In the genomic region with DNA sequence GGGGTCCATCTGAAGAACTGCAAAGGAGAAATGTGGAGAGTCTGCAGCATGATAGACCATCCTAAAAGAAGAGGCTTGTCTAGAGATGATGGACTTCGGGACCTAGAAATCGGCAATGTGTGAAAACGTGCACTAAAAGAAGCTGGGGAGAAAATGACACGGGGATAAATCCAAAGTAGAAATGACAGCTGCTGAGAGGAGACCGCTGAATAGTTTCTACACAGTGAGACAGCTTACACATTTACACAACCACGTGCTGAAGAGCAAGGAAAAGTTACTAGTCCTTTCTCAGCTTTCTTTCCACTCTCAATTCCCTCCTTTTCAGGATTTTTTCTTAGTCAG, we compare ENCODE assay signal across 8 mouse cellular contexts. TPM values are rescaled to one million over a fixed set of nuclear protein-coding genes. Genes with fewer than 3 reads are reported as not detected.
DNase-seq lines count a peak whose midpoint lies in the region; ATAC-seq and TF ChIP-seq lines count a peak whose summit lies in the region.

No protein-coding gene starts in this region.

- WGBS in kidney, adult 2 months: 4% methylated on average over 6 of the region's 6 CpGs
- WGBS in hindbrain, embryonic 15.5 days: 5% methylated on average over 6 of the region's 6 CpGs
- 5% methylated on average over 6 of the region's 6 CpGs for WGBS in midbrain, embryonic 14.5 days

- DNase-seq in kidney, adult 2 months: no peak
- DNase-seq in kidney, adult 8-10 months: no peak
- no peak for DNase-seq in midbrain, embryonic 14.5 days
- no peak for DNase-seq in left cerebral cortex, adult 18-20 months (ENCODE audit: low spot score in 2 of 2)
- no peak for DNase-seq in cerebellum, postnatal 14 days
- no peak for DNase-seq in adrenal gland, postnatal 4 days (ENCODE audit: low spot score in 2 of 2)

- H3K27ac ChIP-seq in kidney, adult 2 months (ENCODE audit: insufficient read depth, low read depth, low read length): peak overlapping the region; percentile 45
- H3K27ac ChIP-seq in brown adipose tissue, adult 24 weeks (replicated peaks; ENCODE audit: low read depth, low read length): no peak overlapping the region
- H3K27ac ChIP-seq in hindbrain, embryonic 15.5 days (replicated peaks): no peak overlapping the region
- H3K27ac ChIP-seq in midbrain, embryonic 14.5 days (replicated peaks; ENCODE audit: low read depth, low read length): no peak overlapping the region

- H3K9me3 ChIP-seq in hindbrain, embryonic 15.5 days: no peaks in the 10 kb centered on the region
- no peaks in the 10 kb centered on the region for H3K9me3 ChIP-seq in midbrain, embryonic 14.5 days (ENCODE audit: control insufficient read depth, low read length)

- H3K4me2 ChIP-seq in hindbrain, embryonic 15.5 days: peak overlapping the region; percentile 98
- H3K4me2 ChIP-seq in midbrain, embryonic 14.5 days (ENCODE audit: low read length): peak overlapping the region; percentile 100

- H3K36me3 ChIP-seq in kidney, adult 2 months (ENCODE audit: control insufficient read depth, insufficient read depth, low read length): no peaks in the 10 kb centered on the region
- no peaks in the 10 kb centered on the region for H3K36me3 ChIP-seq in hindbrain, embryonic 15.5 days
- no peaks in the 10 kb centered on the region for H3K36me3 ChIP-seq in midbrain, embryonic 14.5 days (ENCODE audit: control insufficient read depth, insufficient read depth, low read length)

- no peak for ATAC-seq in hindbrain, embryonic 15.5 days (ENCODE audit: low FRiP score, low read depth)
- no peak for ATAC-seq in midbrain, embryonic 14.5 days (ENCODE audit: low FRiP score, low TSS enrichment)

- peak overlapping the region; percentile 69 for H3K4me3 ChIP-seq in kidney, adult 2 months (ENCODE audit: insufficient read depth, low read depth, low read length)
- peak overlapping the region; percentile 89 for H3K4me3 ChIP-seq in brown adipose tissue, adult 24 weeks (ENCODE audit: insufficient read depth, low read depth, low read length)
- peak overlapping the region; percentile 67 for H3K4me3 ChIP-seq in hindbrain, embryonic 15.5 days
- H3K4me3 ChIP-seq in midbrain, embryonic 14.5 days (replicated peaks; ENCODE audit: low read depth, low read length): peak overlapping the region; percentile 62

- H3K27me3 ChIP-seq in kidney, adult 2 months (replicated peaks; ENCODE audit: control insufficient read depth, insufficient read depth, low read length): no peaks in the 10 kb centered on the region
- 0 out of 2 replicates have a peak, but pooled peaks cover 3% of the 10 kb centered on the region for H3K27me3 ChIP-seq in hindbrain, embryonic 15.5 days
- no peaks in the 10 kb centered on the region for H3K27me3 ChIP-seq in midbrain, embryonic 14.5 days (ENCODE audit: control insufficient read depth, insufficient read depth, low read length)

- H3K9ac ChIP-seq in hindbrain, embryonic 15.5 days: no peak overlapping the region
- no peak overlapping the region for H3K9ac ChIP-seq in midbrain, embryonic 14.5 days (replicated peaks; ENCODE audit: low read length)

- TF ChIP-seq POLR2A in kidney, adult 2 months (IDR thresholded peaks at IDR 0.05; ENCODE audit: low read depth, low read length): no peak

- no peaks in the 10 kb centered on the region for H3K4me1 ChIP-seq in kidney, adult 2 months (ENCODE audit: control insufficient read depth, insufficient read depth, low read length)
- 0 out of 2 replicates have a peak, but pooled peaks cover 2% of the 10 kb centered on the region for H3K4me1 ChIP-seq in brown adipose tissue, adult 24 weeks (ENCODE audit: control insufficient read depth, insufficient read depth, insufficient read length, low read length)
- peaks cover 17% of the 10 kb centered on the region for H3K4me1 ChIP-seq in hindbrain, embryonic 15.5 days (replicated peaks)
- H3K4me1 ChIP-seq in midbrain, embryonic 14.5 days (ENCODE audit: control insufficient read depth, insufficient read depth, low read length): 0 out of 2 replicates have a peak, but pooled peaks cover 4% of the 10 kb centered on the region

- no peak for TF ChIP-seq CTCF in kidney, adult 2 months (conservative IDR thresholded peaks at IDR 0.05; ENCODE audit: insufficient read depth, insufficient read length, low read depth, low read length)

RNA-seq across cellular contexts. Expression of a gene that starts 1.3 kb away (rescaled TPM):
- polyA plus RNA-seq in kidney, adult 2 months (2012; rRNA removed): 8.1 and 9.2 TPM in 2 replicates
- 1.0 and 2.0 TPM in 2 replicates for polyA plus RNA-seq in brown adipose tissue, adult 24 weeks (2012; ENCODE audit: insufficient read depth, insufficient read length, missing spikeins)
- 23.6 and 32.5 TPM in 2 replicates for polyA plus RNA-seq in hindbrain, embryonic 15.5 days (2015; fragmentation: Nextera tagmentation; extraction: Ambion mirVana)
- 14.2 and 21.8 TPM in 2 replicates for polyA plus RNA-seq in midbrain, embryonic 14.5 days (2014; fragmentation: Nextera tagmentation; extraction: Ambion mirVana)
- total RNA-seq in left cerebral cortex, adult 18-20 months (2021): 10 to 100 TPM; 60.7 to 61.6 TPM
- total RNA-seq in adrenal gland, postnatal 4 days (2021): 10 to 100 TPM; 55.2 to 62.7 TPM
